Mouse (Mus musculus) E14TG2a.4 (cell line): ENCODE measurements around the gene Crkl.

Source experiments
- CTCF ChIP-seq: conservative IDR thresholded peaks from 2 replicates; pipeline ENCODE4 v1.5.1; 2014; ENCODE audit warnings: low read length
- NANOG ChIP-seq: IDR thresholded peaks from 2 replicates; pipeline ENCODE4 v1.6.1; 2014; ENCODE audit warnings: borderline replicate concordance, low read length, mixed read lengths
- POU5F1 ChIP-seq: IDR thresholded peaks from 2 replicates; pipeline ENCODE4 v1.6.1; 2014; ENCODE audit warnings: low read length, borderline replicate concordance

- TF ChIP-seq CTCF: no peak
- no peak for TF ChIP-seq POU5F1
- no peak for TF ChIP-seq NANOG
Measured at GRCm38 (mm10) chr16:17472498-17472897, 20.7 kb downstream of the Crkl start.
